Mouse (Mus musculus) bone marrow, adult 2 months (tissue): ENCODE measurements around the gene Klhdc8a. TPM values are rescaled to one million over a fixed set of nuclear protein-coding genes. Genes with fewer than 3 reads are reported as not detected.

Source experiments
- H3K27ac ChIP-seq: fragments of 200-500 bp; 2 replicates; pipeline ENCODE4 v1.5.1; 2012; ENCODE audit warnings: low read depth, mild to moderate bottlenecking, control low read depth, inconsistent platforms, low read length; ENCODE audit not compliant: control insufficient read depth, poor library complexity, insufficient read depth
- H3K4me1 ChIP-seq: fragments of 200-500 bp; 2 replicates; pipeline ENCODE4 v1.6.1; 2011; ENCODE audit warnings: low read length; ENCODE audit not compliant: control insufficient read depth, insufficient read depth
- H3K4me3 ChIP-seq: fragments of 200-500 bp; replicated peaks from 2 replicates; pipeline ENCODE3; 2011; ENCODE audit warnings: mild to moderate bottlenecking, low read depth, low read length, control low read depth; ENCODE audit not compliant: control insufficient read depth
- CTCF ChIP-seq: fragments of 200-500 bp; IDR thresholded peaks from 2 replicates; pipeline ENCODE4 v1.5.1; 2011; ENCODE audit warnings: low read length, control low read depth; ENCODE audit not compliant: control insufficient read depth, insufficient read depth
- POLR2A ChIP-seq: fragments of 200-500 bp; IDR thresholded peaks from 2 replicates; pipeline ENCODE4 v1.6.1; 2011; ENCODE audit warnings: low read depth, mild to moderate bottlenecking, control low read depth, low read length, borderline replicate concordance; ENCODE audit not compliant: control insufficient read depth
- WGBS: fragments of 180-500 bp; shearing (Covaris S2); methylation state at CpG from one replicate; pipeline ENCODE4 v1.1.7; 2018; 5-methylcytosine and 5-hydroxymethylcytosine counted together
- polyA plus RNA-seq: library from polyadenylated mRNA; stranded (reverse); fragments of >200 nt; gene quantifications from 2 replicates; pipeline ENCODE4 v1.2.4, GENCODE M21; 2011; ENCODE audit warnings: low replicate concordance; ENCODE audit not compliant: missing spikeins, insufficient read depth, insufficient read length

Gene Klhdc8a
- polyA plus RNA-seq, 1 experiment = not detected

- no peak overlapping the region for H3K4me3 ChIP-seq
- H3K4me1 ChIP-seq = peaks cover 2% of the 10 kb centered on the region
- no peak overlapping the region for H3K27ac ChIP-seq
- TF ChIP-seq CTCF (no peak), POLR2A (no peak)
- 79% methylated on average over 7 of the region's 7 CpGs for WGBS
These were observed 31.2 kb downstream of the Klhdc8a start for GRCm38 (mm10) chr1:132329656-132330055.

- Histone ChIP-seq H3K4me1 (peaks cover 4% of the 10 kb centered on the region), H3K4me3 (no peak overlapping the region), H3K27ac (no peak overlapping the region)
- TF ChIP-seq CTCF (no peak), POLR2A (no peak)
- 91% methylated on average over 15 of the region's 15 CpGs for WGBS
These were observed 32.0 kb downstream of the Klhdc8a start for GRCm38 (mm10) chr1:132330397-132330796.

GRCm38 (mm10) chr1:132331283-132331682 lies 32.9 kb downstream of the Klhdc8a start:
- Histone ChIP-seq H3K27ac (no peak overlapping the region), H3K4me1 (peaks cover 4% of the 10 kb centered on the region), H3K4me3 (no peak overlapping the region)
- TF ChIP-seq POLR2A (no peak), CTCF (no peak)
- WGBS = 78% methylated on average over 17 of the region's 17 CpGs

- TF ChIP-seq POLR2A (no peak), CTCF (no peak)
- H3K4me3 ChIP-seq = no peak overlapping the region
- H3K4me1 ChIP-seq = peaks cover 5% of the 10 kb centered on the region
- 79% methylated on average over 2 of the region's 2 CpGs for WGBS
- no peak overlapping the region for H3K27ac ChIP-seq
These were observed 34.8 kb downstream of the Klhdc8a start for GRCm38 (mm10) chr1:132333201-132333600.

GRCm38 (mm10) chr1:132333675-132334141 lies 35.3 kb downstream of the Klhdc8a start:
- TF ChIP-seq POLR2A (no peak), CTCF (no peak)
- no peak overlapping the region for H3K27ac ChIP-seq
- 64% methylated on average over 4 of the region's 4 CpGs for WGBS
- H3K4me1 ChIP-seq = peaks cover 5% of the 10 kb centered on the region
- no peak overlapping the region for H3K4me3 ChIP-seq

GRCm38 (mm10) chr1:132334178-132334801 lies 35.9 kb downstream of the Klhdc8a start:
- H3K4me3 ChIP-seq = no peak overlapping the region
- H3K4me1 ChIP-seq = peaks cover 5% of the 10 kb centered on the region
- TF ChIP-seq POLR2A = no peak
- no peak for TF ChIP-seq CTCF
- WGBS = 52% methylated on average over 6 of the region's 6 CpGs
- H3K27ac ChIP-seq = peak overlapping the region; percentile 66

- 86% methylated on average over 12 of the region's 12 CpGs for WGBS
- no peak overlapping the region for H3K27ac ChIP-seq
- H3K4me3 ChIP-seq = no peak overlapping the region
- peaks cover 5% of the 10 kb centered on the region for H3K4me1 ChIP-seq
- TF ChIP-seq POLR2A = no peak
- TF ChIP-seq CTCF = no peak
These were observed 37.0 kb downstream of the Klhdc8a start for GRCm38 (mm10) chr1:132335378-132335965.

- no peak for TF ChIP-seq POLR2A
- no peak for TF ChIP-seq CTCF
- Histone ChIP-seq H3K4me3 (no peak overlapping the region), H3K4me1 (peaks cover 8% of the 10 kb centered on the region), H3K27ac (no peak overlapping the region)
- WGBS = 22% methylated on average over 6 of the region's 6 CpGs
These were observed 38.5 kb downstream of the Klhdc8a start for GRCm38 (mm10) chr1:132336921-132337320.
